Mouse (Mus musculus): ENCODE results near the gene Macf1.

- TF ChIP-seq POLR2A (IDR thresholded peaks at IDR 0.05; ENCODE audit: low read depth, low read length) (no peak), CTCF (IDR thresholded peaks at IDR 0.05; ENCODE audit: extremely low read depth, insufficient read depth, insufficient read length, insufficient replicate concordance) (no peak)
Observed at GRCm38 (mm10) chr4:123515673-123516072, 168.5 kb downstream of the Macf1 start.
